Mouse (Mus musculus) heart, embryonic 12.5 days (tissue): ENCODE measurements around the gene Clic5. TPM values are rescaled to one million over a fixed set of nuclear protein-coding genes. Genes with fewer than 3 reads are reported as not detected.
A peak's percentile ranks its signal among the peaks of the same experiment; 100 is the strongest.
"Not testable (repeated sequence)": the region's sequence is repeated elsewhere in the genome, so short reads cannot be mapped to it uniquely, and the experiment has no call there.

Experiments used
- ATAC-seq: fragments of 200-750 bp; cut with Nextera tagmentation; 2 replicates; pipeline ENCODE4 v1.8.0; 2017; ENCODE audit warnings: moderate TSS enrichment, moderate library complexity; ENCODE audit not compliant: insufficient number of reproducible peaks, low FRiP score
- H3K27ac ChIP-seq: fragments of 300-500 bp; sonication (generic); 2 replicates; pipeline ENCODE4 v1.5.1; 2016; ENCODE audit warnings: mild to moderate bottlenecking, moderate library complexity; ENCODE audit not compliant: poor library complexity, severe bottlenecking
- H3K27me3 ChIP-seq: fragments of 300-500 bp; sonication (generic); replicated peaks from 2 replicates; pipeline ENCODE4 v1.6.1; 2016; ENCODE audit warnings: mild to moderate bottlenecking, moderate library complexity
- H3K36me3 ChIP-seq: fragments of 300-500 bp; sonication (generic); 2 replicates; pipeline ENCODE4 v1.6.1; 2016; ENCODE audit warnings: mild to moderate bottlenecking, moderate library complexity
- H3K4me1 ChIP-seq: fragments of 300-500 bp; sonication (generic); replicated peaks from 2 replicates; pipeline ENCODE4 v1.6.1; 2016; ENCODE audit warnings: mild to moderate bottlenecking
- H3K4me2 ChIP-seq: fragments of 300-500 bp; sonication (generic); 2 replicates; pipeline ENCODE4 v1.6.1; 2016; ENCODE audit warnings: mild to moderate bottlenecking, moderate library complexity
- H3K4me3 ChIP-seq: fragments of 300-500 bp; sonication (generic); 2 replicates; pipeline ENCODE4 v1.5.1; 2016; ENCODE audit warnings: mild to moderate bottlenecking
- H3K9ac ChIP-seq: fragments of 300-500 bp; sonication (generic); 2 replicates; pipeline ENCODE4 v1.6.1; 2016; ENCODE audit warnings: mild to moderate bottlenecking, moderate library complexity
- H3K9me3 ChIP-seq: fragments of 300-500 bp; sonication (generic); replicated peaks from 2 replicates; pipeline ENCODE4 v1.6.1; 2016; ENCODE audit warnings: mild to moderate bottlenecking, moderate library complexity
- WGBS: fragments of 180-500 bp; shearing (Covaris S2); methylation state at CpG from one replicate; pipeline ENCODE4 v1.1.7; 2016; 5-methylcytosine and 5-hydroxymethylcytosine counted together
- polyA plus RNA-seq: library from polyadenylated mRNA; unstranded; fragments of >200 nt; fragmentation: Nextera tagmentation; extraction: Ambion mirVana; gene quantifications from 2 replicates; pipeline ENCODE4 v1.2.1, GENCODE M21; 2016

The Clic5 gene
- polyA plus RNA-seq, 1 experiment from 2014 or later, result 10.2 TPM

DNA sequence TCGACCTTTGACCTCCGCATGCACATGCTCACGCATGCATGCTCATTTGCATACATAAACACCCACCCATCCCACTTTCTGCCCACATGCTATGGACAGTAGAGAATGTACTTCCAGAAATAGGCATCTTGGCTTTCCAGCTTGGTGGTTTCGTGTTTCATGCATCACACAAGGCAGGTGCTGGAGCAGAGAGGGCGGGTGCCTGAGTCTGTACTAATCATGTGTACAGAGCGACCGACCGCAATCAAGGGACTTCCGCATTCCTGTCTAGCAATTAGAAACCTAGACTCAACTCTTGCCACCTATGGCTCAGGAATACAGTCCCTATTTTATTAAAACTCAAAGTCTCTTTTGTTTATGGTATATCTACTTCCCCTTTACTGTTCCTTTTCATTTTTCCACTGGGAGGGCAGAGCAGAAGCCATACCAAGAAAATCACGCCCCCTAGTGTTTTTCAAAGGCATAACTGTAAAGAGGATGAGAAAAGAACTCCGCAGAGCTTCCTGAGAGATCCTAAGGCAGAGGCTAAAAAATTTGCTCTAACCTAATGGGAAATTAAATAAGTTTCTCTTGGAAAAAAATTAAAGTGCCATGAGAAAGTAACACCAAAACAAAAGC lies 22.5 kb upstream of the Clic5 start:
- no peaks in the 10 kb centered on the region for H3K27me3 ChIP-seq
- H3K27ac ChIP-seq, result no peak overlapping the region
- ATAC-seq, result no peak

DNA sequence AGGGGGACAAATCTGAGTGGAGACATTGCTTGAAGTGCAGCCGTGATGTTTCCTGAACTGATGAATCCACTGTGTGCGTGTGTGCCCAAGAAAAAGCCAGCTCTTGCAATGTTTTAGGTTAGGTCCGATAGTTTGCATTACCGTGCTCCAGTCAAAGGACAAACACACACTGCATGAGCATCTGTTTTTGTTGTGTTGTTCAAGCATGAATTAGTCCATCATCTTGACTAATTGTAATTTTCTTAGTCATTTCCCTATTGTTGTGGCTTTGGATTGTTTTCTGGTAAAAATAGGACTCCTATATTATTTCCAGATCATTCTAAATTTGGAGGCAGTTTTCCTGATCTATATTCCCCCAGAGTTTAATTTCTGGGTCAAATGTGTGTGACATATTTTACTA lies 18.7 kb upstream of the Clic5 start:
- Histone ChIP-seq H3K9me3 (no peaks in the 10 kb centered on the region), H3K27me3 (no peaks in the 10 kb centered on the region), H3K27ac (no peak overlapping the region), H3K4me1 (0 out of 2 replicates have a peak, but pooled peaks cover 4% of the 10 kb centered on the region), H3K4me3 (no peak overlapping the region), H3K36me3 (no peaks in the 10 kb centered on the region), H3K4me2 (no peak overlapping the region), H3K9ac (no peak overlapping the region)
- WGBS, result 83% methylated on average over 4 of the region's 4 CpGs
- ATAC-seq, result no peak

More for the DNA sequence above, 22.5 kb upstream of the Clic5 start:
- no peak overlapping the region for H3K4me2 ChIP-seq
- 0 out of 2 replicates have a peak, but pooled peaks cover 4% of the 10 kb centered on the region for H3K9me3 ChIP-seq
- H3K4me3 ChIP-seq, result no peak overlapping the region
- H3K36me3 ChIP-seq, result no peaks in the 10 kb centered on the region
- H3K4me1 ChIP-seq, result peaks cover 12% of the 10 kb centered on the region
- no peak overlapping the region for H3K9ac ChIP-seq
- WGBS, result 70% methylated on average over 11 of the region's 11 CpGs

DNA sequence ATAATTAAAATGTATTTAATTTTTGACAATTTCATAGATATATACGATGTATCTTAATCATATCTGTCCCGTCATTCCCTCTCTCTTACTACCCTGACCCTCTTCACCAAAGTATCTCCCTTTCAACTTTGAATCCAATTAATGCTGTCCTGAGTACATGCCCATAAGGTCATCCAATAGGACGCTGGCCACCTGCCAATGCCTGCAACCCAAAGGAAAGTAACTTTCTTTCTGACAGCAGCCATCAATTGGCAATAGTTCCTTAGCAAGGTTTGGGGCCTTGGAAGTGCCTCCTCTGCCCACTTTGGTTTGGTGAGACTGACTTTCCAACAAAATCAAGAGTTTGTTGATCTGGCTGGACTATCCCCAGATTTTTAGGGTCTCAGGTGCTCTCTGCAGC lies 18.1 kb upstream of the Clic5 start:
- 0 out of 2 replicates have a peak, but pooled peaks cover 4% of the 10 kb centered on the region for H3K4me1 ChIP-seq
- H3K36me3 ChIP-seq, result no peaks in the 10 kb centered on the region
- no peak overlapping the region for H3K27ac ChIP-seq
- WGBS, result 91% methylated on average over 3 of the region's 3 CpGs
- no peaks in the 10 kb centered on the region for H3K9me3 ChIP-seq
- no peak overlapping the region for H3K4me2 ChIP-seq
- no peaks in the 10 kb centered on the region for H3K27me3 ChIP-seq
- H3K9ac ChIP-seq, result no peak overlapping the region
- no peak overlapping the region for H3K4me3 ChIP-seq
- ATAC-seq, result no peak

DNA sequence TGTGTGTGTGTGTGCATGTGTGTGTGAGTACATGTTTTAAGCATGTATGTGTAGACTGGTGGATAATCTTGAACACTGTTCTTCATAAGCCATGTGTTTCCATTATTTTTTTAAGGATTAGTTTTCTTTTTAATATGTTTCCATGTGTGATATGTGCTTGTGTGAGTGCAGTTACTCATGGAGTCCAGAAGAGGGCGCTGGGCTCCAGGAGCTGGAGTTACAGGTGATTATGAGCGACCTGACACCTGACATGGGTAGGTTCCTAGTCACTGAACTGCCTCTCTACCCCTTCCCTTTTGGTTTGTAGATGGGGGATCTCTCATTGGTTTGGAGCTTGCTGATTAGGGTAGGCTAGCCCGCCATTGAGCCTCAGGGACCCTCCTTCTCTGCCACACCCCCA lies 16.5 kb upstream of the Clic5 start:
- 0 out of 2 replicates have a peak, but pooled peaks cover 4% of the 10 kb centered on the region for H3K4me1 ChIP-seq
- 43% methylated on average over 3 of the region's 3 CpGs for WGBS
- H3K9ac ChIP-seq, result no peak overlapping the region
- no peak overlapping the region for H3K4me2 ChIP-seq
- H3K4me3 ChIP-seq, result no peak overlapping the region
- ATAC-seq, result no peak
- no peaks in the 10 kb centered on the region for H3K27me3 ChIP-seq
- H3K9me3 ChIP-seq, result no peaks in the 10 kb centered on the region
- H3K27ac ChIP-seq, result no peak overlapping the region
- H3K36me3 ChIP-seq, result no peaks in the 10 kb centered on the region

DNA sequence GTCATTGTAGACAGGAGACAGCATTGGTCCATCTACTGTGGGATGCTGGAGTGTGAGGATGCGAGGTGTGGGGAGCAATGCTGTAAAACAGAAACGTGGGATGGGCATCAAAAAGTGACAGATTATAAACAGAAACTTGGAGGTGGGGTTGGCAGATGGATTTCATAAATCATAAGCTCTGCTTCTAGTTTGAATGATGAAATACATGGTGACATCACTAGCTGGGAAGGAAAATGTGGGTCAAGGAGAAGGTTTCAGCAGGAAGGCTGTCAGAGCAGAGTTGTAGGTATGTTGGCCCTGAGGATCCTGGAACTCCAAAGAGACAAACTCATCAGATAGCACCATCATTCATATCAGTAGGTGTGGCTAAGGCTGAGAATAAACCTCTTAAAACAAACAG lies 15.0 kb upstream of the Clic5 start:
- Histone ChIP-seq H3K4me3 (no peak overlapping the region), H3K27me3 (no peaks in the 10 kb centered on the region), H3K9ac (no peak overlapping the region), H3K4me1 (0 out of 2 replicates have a peak, but pooled peaks cover 4% of the 10 kb centered on the region), H3K4me2 (no peak overlapping the region), H3K27ac (no peak overlapping the region), H3K9me3 (no peaks in the 10 kb centered on the region), H3K36me3 (no peaks in the 10 kb centered on the region)
- 76% methylated on average over 2 of the region's 2 CpGs for WGBS
- ATAC-seq, result no peak

DNA sequence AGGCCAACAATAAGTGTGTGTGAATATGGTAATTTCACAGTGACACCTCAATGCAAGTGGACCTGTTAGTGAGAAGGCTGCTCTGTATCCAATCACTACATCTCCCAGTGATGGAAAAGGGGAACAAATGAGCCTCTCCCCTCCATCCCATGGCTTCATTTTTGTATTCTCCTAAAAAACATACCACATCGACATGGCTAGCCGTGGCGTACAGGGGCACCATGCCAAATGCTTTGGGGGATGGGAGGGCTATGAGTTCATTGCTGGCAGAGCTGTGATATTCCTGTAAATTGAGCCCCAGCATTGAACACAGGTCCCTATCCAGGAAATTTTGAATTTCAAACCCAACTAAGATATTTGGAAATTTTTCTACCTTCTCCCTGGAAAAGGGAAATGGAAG lies 11.1 kb upstream of the Clic5 start:
- no peak overlapping the region for H3K27ac ChIP-seq
- H3K9ac ChIP-seq, result no peak overlapping the region
- 84% methylated on average over 3 of the region's 3 CpGs for WGBS
- no peak for ATAC-seq
- no peaks in the 10 kb centered on the region for H3K4me1 ChIP-seq
- no peaks in the 10 kb centered on the region for H3K36me3 ChIP-seq
- no peak overlapping the region for H3K4me2 ChIP-seq
- H3K9me3 ChIP-seq, result no peaks in the 10 kb centered on the region
- H3K4me3 ChIP-seq, result no peak overlapping the region
- H3K27me3 ChIP-seq, result no peaks in the 10 kb centered on the region

DNA sequence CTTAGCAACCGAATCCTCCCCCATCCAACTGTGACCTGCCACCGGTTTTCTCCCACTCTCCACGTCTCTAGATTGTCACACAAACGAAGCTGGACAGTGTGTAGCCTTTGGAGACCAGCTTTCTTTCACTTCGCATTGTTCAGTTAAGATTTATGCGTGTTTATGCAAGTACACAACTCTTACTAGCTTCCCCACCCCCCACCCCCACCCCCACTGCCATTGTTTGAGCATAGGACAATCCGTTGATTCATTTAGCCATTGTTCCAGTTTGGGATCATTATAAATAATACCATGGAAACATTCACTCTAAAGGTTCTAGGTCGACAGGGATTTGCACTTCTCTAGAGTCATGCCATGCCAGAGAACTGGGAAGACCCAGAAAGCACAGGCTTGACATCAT lies 7.0 kb upstream of the Clic5 start:
- Histone ChIP-seq H3K4me3 (no peak overlapping the region), H3K9me3 (no peaks in the 10 kb centered on the region), H3K27me3 (no peaks in the 10 kb centered on the region), H3K4me2 (no peak overlapping the region), H3K9ac (no peak overlapping the region), H3K36me3 (no peaks in the 10 kb centered on the region), H3K4me1 (no peaks in the 10 kb centered on the region), H3K27ac (no peak overlapping the region)
- 68% methylated on average over 8 of the region's 8 CpGs for WGBS
- ATAC-seq, result no peak

DNA sequence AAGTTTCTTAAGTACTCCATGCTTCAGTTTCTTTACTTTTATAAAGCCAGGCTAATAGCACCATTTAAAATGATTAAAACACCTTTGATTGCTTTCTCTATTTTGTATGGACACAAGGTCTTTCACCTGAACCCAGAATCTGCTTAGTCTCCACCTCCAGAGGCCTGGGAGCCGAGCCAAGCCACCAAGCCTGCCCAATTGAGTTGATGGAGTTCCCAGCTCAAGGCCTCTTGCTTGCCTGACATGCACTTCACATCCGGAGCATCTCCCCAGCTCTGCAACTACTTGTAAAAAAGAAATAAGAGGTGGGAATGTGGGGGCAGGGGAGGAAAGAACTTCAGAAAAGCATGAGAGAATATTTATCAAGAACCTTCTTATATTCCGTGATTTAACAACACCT lies 1.5 kb upstream of the Clic5 start:
- Histone ChIP-seq H3K9me3 (no peaks in the 10 kb centered on the region), H3K36me3 (no peaks in the 10 kb centered on the region), H3K27me3 (0 out of 2 replicates have a peak, but pooled peaks cover 9% of the 10 kb centered on the region), H3K4me2 (no peak overlapping the region), H3K9ac (no peak overlapping the region), H3K27ac (no peak overlapping the region), H3K4me3 (no peak overlapping the region), H3K4me1 (peaks cover 9% of the 10 kb centered on the region)
- no peak for ATAC-seq
- WGBS, result 71% methylated on average over 3 of the region's 3 CpGs

DNA sequence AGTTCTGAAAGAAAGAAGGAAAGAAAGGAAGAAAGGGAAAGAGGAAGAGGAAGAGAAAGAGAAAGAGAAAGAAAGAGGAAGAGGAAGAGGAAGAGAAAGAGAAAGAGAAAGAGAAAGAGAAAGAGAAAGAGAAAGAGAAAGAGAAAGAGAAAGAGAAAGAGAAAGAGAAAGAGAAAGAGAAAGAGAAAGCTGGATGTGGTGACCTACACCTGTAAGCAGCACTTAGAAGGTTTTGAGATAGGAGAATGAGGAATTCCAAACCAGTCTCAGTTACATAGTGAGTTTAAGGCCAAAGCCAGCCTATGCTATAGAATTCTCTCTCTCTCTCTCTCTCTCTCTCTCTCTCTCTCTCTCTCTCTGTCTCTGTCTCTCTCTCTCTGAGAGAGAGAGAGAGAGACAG lies 847 bp upstream of the Clic5 start:
- not testable (repeated sequence) for H3K27me3 ChIP-seq, H3K36me3 ChIP-seq, ATAC-seq, H3K9me3 ChIP-seq, H3K9ac ChIP-seq
- peak overlapping the region; percentile 95 for H3K4me2 ChIP-seq
- peaks cover 13% of the 10 kb centered on the region for H3K4me1 ChIP-seq
- H3K4me3 ChIP-seq, result peak overlapping the region; percentile 67
- peak overlapping the region; percentile 84 for H3K27ac ChIP-seq

DNA sequence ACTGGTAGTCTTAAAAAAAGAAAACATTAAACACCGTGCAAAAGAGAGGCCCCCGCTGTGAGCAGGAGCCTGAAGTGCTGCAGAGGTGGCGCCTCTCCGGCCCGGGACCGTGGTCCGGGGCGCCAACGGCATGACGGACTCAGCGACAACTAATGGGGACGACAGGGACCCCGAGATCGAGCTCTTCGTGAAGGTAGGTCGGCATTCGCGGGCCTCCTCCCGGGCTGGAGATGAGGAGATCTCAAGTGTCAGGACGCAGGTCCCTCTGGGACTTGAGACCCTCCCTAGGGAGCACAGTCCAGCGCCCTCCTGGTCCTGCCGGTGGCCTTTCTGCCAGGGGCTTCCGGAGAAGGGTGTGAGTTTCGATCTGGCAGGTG lies 373 bp downstream of the Clic5 start:
- peak overlapping the region; percentile 84 for H3K27ac ChIP-seq
- H3K4me3 ChIP-seq, result peak overlapping the region; percentile 67
- under 1% methylated on average over 24 of the region's 24 CpGs for WGBS
- H3K9me3 ChIP-seq, result no peaks in the 10 kb centered on the region
- H3K27me3 ChIP-seq, result 0 out of 2 replicates have a peak, but pooled peaks cover 9% of the 10 kb centered on the region
- H3K36me3 ChIP-seq, result no peaks in the 10 kb centered on the region
- peaks cover 24% of the 10 kb centered on the region for H3K4me1 ChIP-seq
- peak overlapping the region; percentile 87 for H3K9ac ChIP-seq
- peak overlapping the region; percentile 95 for H3K4me2 ChIP-seq
- ATAC-seq, result peak; percentile 59; the same call in 1 of the 2 replicates

DNA sequence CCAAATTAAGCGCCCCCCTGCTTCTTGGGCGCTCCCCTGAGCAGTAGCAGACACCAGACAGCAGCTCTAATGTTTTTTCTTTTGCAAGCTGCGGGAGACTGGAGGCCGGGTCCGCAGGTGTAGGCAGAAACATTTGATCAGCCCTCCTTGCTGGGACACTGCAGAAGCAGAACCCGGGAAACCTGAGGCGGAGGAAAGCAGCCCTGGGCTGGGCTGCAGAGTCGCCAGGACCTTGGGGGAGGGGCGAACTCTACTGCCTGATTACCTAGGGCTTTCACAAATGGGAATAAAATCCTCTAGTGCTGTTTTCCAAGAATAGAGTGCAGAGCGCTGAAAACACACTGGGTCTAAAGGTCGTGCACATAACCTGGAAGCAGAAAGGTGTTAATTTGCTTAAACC lies 1.3 kb downstream of the Clic5 start:
- 3% methylated on average over 11 of the region's 11 CpGs for WGBS
- ATAC-seq, result no peak
- 0 out of 2 replicates have a peak overlapping the region, but pooled peaks have one; percentile 4 for H3K27ac ChIP-seq
- peak overlapping the region; percentile 87 for H3K9ac ChIP-seq
- peak overlapping the region; percentile 67 for H3K4me3 ChIP-seq
- no peaks in the 10 kb centered on the region for H3K36me3 ChIP-seq
- no peaks in the 10 kb centered on the region for H3K9me3 ChIP-seq
- H3K27me3 ChIP-seq, result 0 out of 2 replicates have a peak, but pooled peaks cover 9% of the 10 kb centered on the region
- H3K4me2 ChIP-seq, result peak overlapping the region; percentile 95
- H3K4me1 ChIP-seq, result peaks cover 29% of the 10 kb centered on the region

DNA sequence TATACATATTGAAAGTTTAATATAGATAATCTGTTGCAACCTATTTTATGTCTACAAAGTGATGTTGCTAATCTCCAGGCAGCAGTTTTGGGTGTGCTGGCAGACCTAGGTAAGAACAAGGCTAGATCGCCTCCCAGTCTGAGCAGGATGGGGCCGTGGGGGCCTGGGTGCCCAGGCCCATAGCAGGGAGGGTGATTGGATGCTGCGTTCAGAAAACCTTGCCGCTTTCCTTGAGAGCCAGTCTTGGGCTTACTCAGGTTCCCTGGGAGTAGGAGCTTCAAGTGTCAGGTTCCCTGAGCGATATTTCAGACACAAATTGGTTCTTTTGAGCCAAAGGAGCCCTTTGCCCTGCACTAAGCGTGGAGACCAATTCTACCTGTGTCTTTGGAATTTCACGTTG lies 1.9 kb downstream of the Clic5 start:
- Histone ChIP-seq H3K27ac (no peak overlapping the region), H3K4me3 (peak overlapping the region; percentile 67), H3K4me1 (peaks cover 29% of the 10 kb centered on the region), H3K4me2 (peak overlapping the region; percentile 95), H3K9ac (no peak overlapping the region), H3K9me3 (no peaks in the 10 kb centered on the region), H3K36me3 (no peaks in the 10 kb centered on the region), H3K27me3 (0 out of 2 replicates have a peak, but pooled peaks cover 9% of the 10 kb centered on the region)
- ATAC-seq, result no peak
- WGBS, result 57% methylated on average over 7 of the region's 7 CpGs
